Mouse (Mus musculus) lung, embryonic 15.5 days (tissue): Measurements from ENCODE around the gene Arhgap27. TPM values are rescaled to one million over a fixed set of nuclear protein-coding genes. Genes with fewer than 3 reads are reported as not detected.
"Not testable (repeated sequence)": the region's sequence is repeated elsewhere in the genome, so short reads cannot be mapped to it uniquely, and the experiment has no call there.

ENCODE experiments used
- ATAC-seq: fragments of 200-750 bp; cut with Nextera tagmentation; 2 replicates; pipeline ENCODE4 v1.8.0; 2017; ENCODE audit warnings: moderate number of reproducible peaks, borderline replicate concordance; ENCODE audit not compliant: low FRiP score, low TSS enrichment; ENCODE audit errors: extremely low read depth
- H3K27ac ChIP-seq: fragments of 300-500 bp; sonication (generic); 2 replicates; pipeline ENCODE4 v1.5.1; 2015; ENCODE audit warnings: moderate library complexity, mild to moderate bottlenecking, inconsistent platforms
- H3K27me3 ChIP-seq: fragments of 300-500 bp; sonication (generic); 2 replicates; pipeline ENCODE4 v1.6.1; 2015; ENCODE audit warnings: inconsistent platforms
- H3K36me3 ChIP-seq: fragments of 300-500 bp; sonication (generic); 2 replicates; pipeline ENCODE4 v1.6.1; 2015; ENCODE audit warnings: inconsistent platforms
- H3K4me1 ChIP-seq: fragments of 300-500 bp; sonication (generic); 2 replicates; pipeline ENCODE4 v1.6.1; 2015; ENCODE audit warnings: inconsistent platforms
- H3K4me2 ChIP-seq: fragments of 300-500 bp; sonication (generic); 2 replicates; pipeline ENCODE4 v1.6.1; 2015; ENCODE audit warnings: inconsistent platforms, mild to moderate bottlenecking, moderate library complexity
- H3K4me3 ChIP-seq: fragments of 300-500 bp; sonication (generic); 2 replicates; pipeline ENCODE4 v1.5.1; 2015; ENCODE audit warnings: mild to moderate bottlenecking, inconsistent platforms
- H3K9ac ChIP-seq: fragments of 300-500 bp; sonication (generic); 2 replicates; pipeline ENCODE4 v1.6.1; 2015; ENCODE audit warnings: inconsistent platforms
- H3K9me3 ChIP-seq: fragments of 300-500 bp; sonication (generic); 2 replicates; pipeline ENCODE4 v1.6.1; 2016; ENCODE audit warnings: inconsistent platforms
- WGBS: fragments of 180-500 bp; shearing (Covaris S2); methylation state at CpG from one replicate; pipeline ENCODE4 v1.1.7; 2015; 5-methylcytosine and 5-hydroxymethylcytosine counted together
- polyA plus RNA-seq: library from polyadenylated mRNA; unstranded; fragments of >200 nt; fragmentation: Nextera tagmentation; extraction: Ambion mirVana; gene quantifications from 2 replicates; pipeline ENCODE4 v1.2.1, GENCODE M21; 2015

The Arhgap27 gene
- polyA plus RNA-seq, 1 experiment from 2014 or later = 17.0 TPM

DNA sequence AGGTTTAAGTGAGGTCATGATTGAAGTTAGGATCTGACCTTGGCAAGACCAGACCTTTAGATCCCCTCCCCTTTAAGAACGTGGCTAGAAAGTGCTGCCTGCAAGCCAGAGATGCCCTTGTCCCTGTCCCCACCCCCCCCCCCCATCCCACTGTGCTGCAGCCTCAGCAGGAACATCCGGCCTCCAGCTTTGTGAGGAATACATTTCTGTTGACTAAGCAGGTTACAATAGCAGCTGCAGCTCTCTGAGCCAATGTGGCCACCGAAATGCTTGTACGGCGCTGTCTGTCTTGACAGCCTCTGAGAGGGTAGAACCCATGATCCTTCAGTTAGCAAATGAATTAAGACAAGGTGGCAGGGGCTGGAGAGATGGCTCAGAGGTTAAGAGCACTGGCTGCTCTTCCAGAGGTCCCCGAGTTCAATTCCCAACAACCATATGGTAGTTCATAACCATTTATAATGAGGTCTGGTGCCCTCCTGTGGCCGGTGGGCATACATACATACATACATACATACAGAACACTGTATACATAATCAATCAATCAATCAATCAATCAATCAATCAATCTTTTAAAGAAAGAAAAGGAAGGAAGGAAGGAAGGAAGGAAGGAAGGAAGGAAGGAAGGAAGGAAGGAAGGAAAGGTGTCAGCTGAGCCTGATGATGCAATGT is 32.7 kb downstream of the Arhgap27 start:
- Histone ChIP-seq H3K4me3 (no peak overlapping the region), H3K27me3 (peaks cover 33% of the 10 kb centered on the region), H3K9ac (no peak overlapping the region), H3K9me3 (no peaks in the 10 kb centered on the region), H3K27ac (no peak overlapping the region), H3K36me3 (no peaks in the 10 kb centered on the region), H3K4me1 (peaks cover 23% of the 10 kb centered on the region; the same call in 1 of the 2 replicates), H3K4me2 (no peak overlapping the region)
- 67% methylated on average over 7 of the region's 7 CpGs for WGBS
- ATAC-seq = no peak

GRCm38 (mm10) chr11:103326950-103327349 is 36.5 kb downstream of the Arhgap27 start:
- Histone ChIP-seq H3K4me1 (peaks cover 11% of the 10 kb centered on the region; the same call in 1 of the 2 replicates), H3K9ac (no peak overlapping the region), H3K4me3 (no peak overlapping the region), H3K36me3 (no peaks in the 10 kb centered on the region), H3K4me2 (no peak overlapping the region), H3K9me3 (no peaks in the 10 kb centered on the region), H3K27me3 (peaks cover 7% of the 10 kb centered on the region), H3K27ac (no peak overlapping the region)
- no peak for ATAC-seq
- 18% methylated on average over 5 of the region's 5 CpGs for WGBS

DNA sequence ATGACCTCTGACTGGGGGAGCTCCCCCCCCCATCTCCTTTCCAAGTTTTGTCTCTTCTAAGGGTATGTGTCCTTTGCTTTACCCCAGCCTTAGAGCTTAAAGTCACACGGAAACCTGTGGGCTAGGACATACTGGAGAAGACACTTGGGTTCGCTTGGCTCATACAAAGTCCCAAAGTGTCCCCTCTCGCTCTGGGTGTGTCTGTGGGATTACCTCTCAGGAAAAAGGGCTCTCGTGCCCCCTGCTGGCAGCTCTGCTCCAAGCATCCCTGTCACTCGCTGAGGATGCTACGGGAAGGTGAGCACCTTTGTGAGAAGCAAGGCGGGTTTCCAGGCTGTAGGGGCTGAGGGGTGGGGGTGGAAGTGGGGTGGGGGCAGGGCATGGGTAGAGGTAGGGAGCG is 38.3 kb downstream of the Arhgap27 start:
- ATAC-seq = peak; percentile 40; the same call in 1 of the 2 replicates
- Histone ChIP-seq H3K9ac (no peak overlapping the region), H3K36me3 (no peaks in the 10 kb centered on the region), H3K4me2 (no peak overlapping the region), H3K9me3 (no peaks in the 10 kb centered on the region), H3K4me3 (no peak overlapping the region), H3K4me1 (peaks cover 10% of the 10 kb centered on the region; the same call in 1 of the 2 replicates), H3K27me3 (peaks cover 6% of the 10 kb centered on the region; the same call in 1 of the 2 replicates), H3K27ac (no peak overlapping the region)
- WGBS = 6% methylated on average over 8 of the region's 8 CpGs

- WGBS = 40% methylated on average over 13 of the region's 13 CpGs
- peaks cover 6% of the 10 kb centered on the region; the same call in 1 of the 2 replicates for H3K27me3 ChIP-seq
- H3K4me1 ChIP-seq = peaks cover 10% of the 10 kb centered on the region; the same call in 1 of the 2 replicates
- no peak overlapping the region for H3K9ac ChIP-seq
- no peak overlapping the region for H3K27ac ChIP-seq
- no peaks in the 10 kb centered on the region for H3K9me3 ChIP-seq
- no peak overlapping the region for H3K4me2 ChIP-seq
- H3K4me3 ChIP-seq = no peak overlapping the region
- no peaks in the 10 kb centered on the region for H3K36me3 ChIP-seq
- ATAC-seq = no peak
Observed at GRCm38 (mm10) chr11:103324723-103325122, 38.8 kb downstream of the Arhgap27 start.

GRCm38 (mm10) chr11:103322832-103323231 is 40.7 kb downstream of the Arhgap27 start:
- not testable (repeated sequence) for H3K36me3 ChIP-seq, H3K27ac ChIP-seq, H3K4me3 ChIP-seq, H3K27me3 ChIP-seq, H3K4me2 ChIP-seq, ATAC-seq, H3K9ac ChIP-seq, H3K9me3 ChIP-seq
- peaks cover 10% of the 10 kb centered on the region; the same call in 1 of the 2 replicates for H3K4me1 ChIP-seq
- 38% methylated on average over 4 of the region's 4 CpGs for WGBS

GRCm38 (mm10) chr11:103320646-103321045 is 42.8 kb downstream of the Arhgap27 start:
- Histone ChIP-seq H3K27ac (no peak overlapping the region), H3K4me1 (peaks cover 10% of the 10 kb centered on the region; the same call in 1 of the 2 replicates), H3K4me3 (no peak overlapping the region), H3K36me3 (no peaks in the 10 kb centered on the region), H3K9me3 (no peaks in the 10 kb centered on the region), H3K9ac (no peak overlapping the region), H3K27me3 (peaks cover 1% of the 10 kb centered on the region; the same call in 1 of the 2 replicates), H3K4me2 (no peak overlapping the region)
- ATAC-seq = no peak
- 20% methylated on average over 4 of the region's 4 CpGs for WGBS

GRCm38 (mm10) chr11:103320196-103320595 is 43.3 kb downstream of the Arhgap27 start:
- no peak overlapping the region for H3K27ac ChIP-seq
- peaks cover 10% of the 10 kb centered on the region; the same call in 1 of the 2 replicates for H3K4me1 ChIP-seq
- ATAC-seq = no peak
- WGBS = 77% methylated on average over 8 of the region's 8 CpGs
- H3K4me2 ChIP-seq = no peak overlapping the region
- H3K9ac ChIP-seq = no peak overlapping the region
- no peak overlapping the region for H3K4me3 ChIP-seq
- no peaks in the 10 kb centered on the region for H3K27me3 ChIP-seq
- H3K36me3 ChIP-seq = no peaks in the 10 kb centered on the region
- H3K9me3 ChIP-seq = no peaks in the 10 kb centered on the region

GRCm38 (mm10) chr11:103318042-103318441 is 45.5 kb downstream of the Arhgap27 start:
- H3K4me3 ChIP-seq = no peak overlapping the region
- 50% methylated on average over 1 of the region's 1 CpGs for WGBS
- no peak overlapping the region for H3K27ac ChIP-seq
- peaks cover 5% of the 10 kb centered on the region; the same call in 1 of the 2 replicates for H3K4me1 ChIP-seq
- no peak overlapping the region for H3K4me2 ChIP-seq
- ATAC-seq = no peak
- no peaks in the 10 kb centered on the region for H3K27me3 ChIP-seq
- H3K36me3 ChIP-seq = no peaks in the 10 kb centered on the region
- H3K9ac ChIP-seq = no peak overlapping the region
- H3K9me3 ChIP-seq = no peaks in the 10 kb centered on the region

DNA sequence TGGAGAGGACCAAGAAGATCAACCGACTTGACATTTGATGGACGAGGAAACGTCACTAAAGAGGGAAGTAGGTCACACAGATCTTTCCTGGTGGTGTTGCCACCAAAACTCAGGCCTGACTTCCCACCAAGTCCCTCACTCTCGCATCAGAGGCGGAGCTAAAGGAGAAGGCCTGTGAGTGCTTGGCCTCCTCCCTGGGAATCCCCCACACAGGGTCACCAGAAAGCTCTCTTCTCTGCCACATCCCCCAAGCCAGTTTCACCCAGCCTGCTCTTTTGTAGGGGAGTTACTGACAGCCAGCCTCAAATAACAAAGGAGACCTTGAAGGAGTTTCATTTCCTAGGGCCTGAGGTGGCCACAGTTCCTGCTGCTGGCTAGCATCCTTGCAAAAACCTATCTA is 48.1 kb downstream of the Arhgap27 start:
- Histone ChIP-seq H3K27ac (no peak overlapping the region), H3K4me1 (peaks cover 13% of the 10 kb centered on the region), H3K36me3 (no peaks in the 10 kb centered on the region), H3K9ac (no peak overlapping the region), H3K4me3 (no peak overlapping the region), H3K4me2 (no peak overlapping the region), H3K27me3 (no peaks in the 10 kb centered on the region), H3K9me3 (no peaks in the 10 kb centered on the region)
- WGBS = 71% methylated on average over 5 of the region's 5 CpGs
- ATAC-seq = no peak

DNA sequence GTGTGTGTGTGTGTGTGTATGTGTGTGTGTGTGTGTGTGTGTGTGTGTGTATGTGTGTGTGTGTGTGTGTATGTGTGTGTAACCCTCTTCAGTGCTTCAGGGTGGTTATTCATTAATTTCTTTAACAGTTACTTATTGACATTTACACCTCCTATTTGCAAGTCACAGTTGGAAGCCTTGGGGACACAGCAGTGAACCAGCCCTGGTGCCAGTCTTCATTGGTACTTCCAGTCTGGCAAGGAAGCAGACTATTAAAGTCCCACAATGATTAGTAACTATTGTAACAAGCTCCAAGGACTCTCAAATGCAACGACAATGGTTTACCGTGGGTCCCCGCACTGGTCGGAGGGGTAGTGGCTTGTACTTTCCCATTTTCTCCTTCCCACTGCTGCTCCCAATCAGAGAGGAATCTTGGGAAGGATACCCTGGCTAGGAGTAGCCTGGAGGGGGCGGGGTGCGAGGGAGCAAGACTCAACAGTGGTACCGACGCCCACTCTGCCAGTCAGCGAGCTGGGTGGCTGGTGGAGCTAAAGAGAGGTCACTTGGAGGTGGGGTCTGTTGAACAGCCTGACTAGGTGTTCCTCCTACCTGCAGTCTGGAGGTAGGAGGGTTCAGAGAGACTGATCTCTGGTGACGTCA is 48.6 kb downstream of the Arhgap27 start:
- WGBS = 54% methylated on average over 10 of the region's 10 CpGs

GRCm38 (mm10) chr11:103313542-103313941 is 50.0 kb downstream of the Arhgap27 start:
- Histone ChIP-seq H3K9me3 (no peaks in the 10 kb centered on the region), H3K27me3 (no peaks in the 10 kb centered on the region), H3K9ac (no peak overlapping the region), H3K4me1 (peaks cover 11% of the 10 kb centered on the region), H3K4me3 (no peak overlapping the region), H3K4me2 (no peak overlapping the region), H3K36me3 (no peaks in the 10 kb centered on the region), H3K27ac (no peak overlapping the region)
- 76% methylated on average over 6 of the region's 6 CpGs for WGBS
- ATAC-seq = no peak

More for the DNA sequence above, 48.6 kb downstream of the Arhgap27 start:
- ATAC-seq = no peak
- no peak overlapping the region for H3K4me3 ChIP-seq
- no peak overlapping the region for H3K4me2 ChIP-seq
- H3K9ac ChIP-seq = no peak overlapping the region
- H3K4me1 ChIP-seq = peaks cover 11% of the 10 kb centered on the region
- H3K27me3 ChIP-seq = no peaks in the 10 kb centered on the region
- no peaks in the 10 kb centered on the region for H3K9me3 ChIP-seq
- no peaks in the 10 kb centered on the region for H3K36me3 ChIP-seq
- no peak overlapping the region for H3K27ac ChIP-seq

- WGBS = 45% methylated on average over 8 of the region's 8 CpGs
- no peaks in the 10 kb centered on the region for H3K36me3 ChIP-seq
- no peaks in the 10 kb centered on the region for H3K9me3 ChIP-seq
- no peak overlapping the region for H3K4me2 ChIP-seq
- no peaks in the 10 kb centered on the region for H3K27me3 ChIP-seq
- H3K9ac ChIP-seq = no peak overlapping the region
- H3K27ac ChIP-seq = no peak overlapping the region; the same call in 1 of the 2 replicates
- no peak for ATAC-seq
- H3K4me1 ChIP-seq = peaks cover 11% of the 10 kb centered on the region
- H3K4me3 ChIP-seq = no peak overlapping the region
Observed at GRCm38 (mm10) chr11:103312655-103313255, 50.7 kb downstream of the Arhgap27 start.
